Mouse (Mus musculus): Measurements from ENCODE around the gene Cib4. TPM values are rescaled to one million over a fixed set of nuclear protein-coding genes. Genes with fewer than 3 reads are reported as not detected.

Cib4 gene
- polyA plus RNA-seq, 2 experiments: not detected

DNA sequence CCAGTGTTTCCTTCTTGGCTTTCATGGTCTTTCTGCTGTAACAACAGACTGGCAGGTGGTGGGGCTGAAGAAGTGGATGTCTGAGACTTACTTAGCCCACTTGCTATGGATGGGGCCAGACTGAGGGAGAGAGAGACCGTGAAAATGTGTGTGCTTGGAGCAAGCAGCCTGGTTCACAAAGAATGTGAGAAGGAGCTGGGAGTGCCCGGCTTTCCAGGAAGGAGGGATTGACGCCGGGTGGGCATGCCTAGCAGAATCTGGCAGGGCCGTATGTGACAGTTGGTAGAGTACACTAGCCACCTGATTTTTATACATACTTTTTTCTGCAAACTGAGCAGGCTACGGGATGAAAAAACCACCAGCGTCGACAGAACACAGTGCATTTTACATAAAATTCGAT, 79.3 kb downstream of the Cib4 start:
- Histone ChIP-seq H3K36me3 (replicated peaks; ENCODE audit: control insufficient read depth, insufficient read depth, low read depth) (no peaks in the 10 kb centered on the region), H3K4me2 (ENCODE audit: low read depth) (no peak overlapping the region), H3K9me3 (ENCODE audit: control insufficient read depth, low read length) (no peaks in the 10 kb centered on the region), H3K4me1 (replicated peaks; ENCODE audit: control insufficient read depth in 2 of 2, insufficient read depth in 2 of 2, low read length in 1 of 2) (no peaks in the 10 kb centered on the region), H3K4me3 (ENCODE audit: insufficient read depth in 1 of 2, low read depth in 2 of 2, low read length in 2 of 2) (no peak overlapping the region), H3K27me3 (ENCODE audit: control insufficient read depth, insufficient read depth, low read length) (peaks cover 10% of the 10 kb centered on the region), H3K9ac (replicated peaks) (no peak overlapping the region), H3K27ac (no peak overlapping the region)
- ATAC-seq (ENCODE audit: insufficient read depth): no peak
- TF ChIP-seq CTCF (IDR thresholded peaks at IDR 0.05; ENCODE audit: low read depth) (no peak), EP300 (IDR thresholded peaks at IDR 0.05; ENCODE audit: low read depth) (no peak)
- 44% methylated on average over 9 of the region's 9 CpGs for WGBS (ENCODE audit: insufficient replicate concordance)
- no peak for DNase-seq (ENCODE audit: low read depth in 3 of 3, low spot score in 3 of 3)

DNA sequence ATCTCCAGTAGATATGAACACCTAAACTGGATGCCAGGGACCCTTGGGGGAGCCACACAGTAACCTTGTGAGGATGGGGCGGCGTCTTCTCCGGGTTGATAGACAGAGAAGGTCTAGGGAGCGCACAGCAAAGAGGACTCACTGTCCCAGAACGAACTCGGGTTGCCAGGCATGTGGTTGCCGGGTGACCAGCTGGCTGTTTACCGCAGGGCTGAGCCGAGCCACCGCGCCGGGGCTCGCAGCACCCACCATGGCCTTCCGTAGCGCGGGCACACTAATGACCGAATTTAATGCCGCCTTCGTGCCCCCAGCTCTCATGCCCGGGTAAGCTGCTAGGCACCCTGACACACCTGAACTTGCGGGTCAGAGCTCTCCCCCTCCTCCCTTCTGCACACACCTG, 79.8 kb downstream of the Cib4 start, which contains the start of gene 1700001C02Rik:
Gene 1700001C02Rik (plus strand): TSS at position 187 of the 400 bp plus-strand sequence.
- H3K9ac ChIP-seq (replicated peaks): no peak within 1 kb of the TSS
- no peaks in the 10 kb centered on the region for H3K9me3 ChIP-seq (ENCODE audit: control insufficient read depth, low read length)
- H3K4me3 ChIP-seq (ENCODE audit: insufficient read depth in 1 of 2, low read depth in 2 of 2, low read length in 2 of 2): no peak within 1 kb of the TSS
- H3K4me1 ChIP-seq (replicated peaks; ENCODE audit: control insufficient read depth in 2 of 2, insufficient read depth in 2 of 2, low read length in 1 of 2): no peaks in the 10 kb centered on the region
- H3K27me3 ChIP-seq (ENCODE audit: control insufficient read depth, insufficient read depth, low read length): peaks cover 10% of the 10 kb centered on the region
- ATAC-seq (ENCODE audit: insufficient read depth) (no peak), DNase-seq (ENCODE audit: low read depth in 3 of 3, low spot score in 3 of 3) (no peak)
- H3K36me3 ChIP-seq (replicated peaks; ENCODE audit: control insufficient read depth, insufficient read depth, low read depth): no peaks in the 10 kb centered on the region
- H3K27ac ChIP-seq: no peak within 1 kb of the TSS
- WGBS (ENCODE audit: insufficient replicate concordance): 18% methylated on average over 21 of the region's 21 CpGs
- TF ChIP-seq EP300 (IDR thresholded peaks at IDR 0.05; ENCODE audit: low read depth) (no peak), CTCF (IDR thresholded peaks at IDR 0.05; ENCODE audit: low read depth) (no peak)
- H3K4me2 ChIP-seq (ENCODE audit: low read depth): no peak within 1 kb of the TSS

DNA sequence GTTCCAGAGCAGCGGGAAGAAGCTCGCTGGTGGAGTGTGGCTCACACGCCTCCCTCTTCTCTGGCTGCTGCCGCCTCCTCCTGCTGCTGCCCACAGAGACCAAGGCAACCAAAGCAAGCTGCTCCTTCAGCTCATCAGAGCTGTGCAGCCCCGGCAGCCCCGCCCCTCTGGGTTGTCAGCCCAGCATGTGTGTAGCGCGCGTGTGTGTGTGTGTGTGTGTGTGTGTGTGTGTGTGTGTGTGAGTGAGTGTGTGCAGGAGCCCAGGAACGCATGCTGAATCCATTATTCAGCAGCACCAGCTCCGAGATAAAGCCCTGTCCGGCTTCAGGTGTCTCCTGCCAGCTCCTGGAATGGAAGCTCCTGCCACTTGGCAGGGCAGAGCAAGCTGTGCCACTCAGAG, 83.8 kb downstream of the Cib4 start, which contains the start of gene Otof:
Gene Otof (minus strand): TSS at position 112 of the 400 bp plus-strand sequence.
- H3K9me3 ChIP-seq (ENCODE audit: control insufficient read depth, low read length): no peaks in the 10 kb centered on the region
- 39% methylated on average over 11 of the region's 12 CpGs for WGBS (ENCODE audit: insufficient replicate concordance)
- H3K4me2 ChIP-seq (ENCODE audit: low read depth): no peak within 1 kb of the TSS
- H3K4me3 ChIP-seq (ENCODE audit: insufficient read depth in 1 of 2, low read depth in 2 of 2, low read length in 2 of 2): no peak within 1 kb of the TSS
- no peaks in the 10 kb centered on the region for H3K36me3 ChIP-seq (replicated peaks; ENCODE audit: control insufficient read depth, insufficient read depth, low read depth)
- H3K27ac ChIP-seq: no peak within 1 kb of the TSS
- ATAC-seq (ENCODE audit: insufficient read depth) (no peak), DNase-seq (ENCODE audit: low read depth in 3 of 3, low spot score in 3 of 3) (no peak)
- TF ChIP-seq EP300 (IDR thresholded peaks at IDR 0.05; ENCODE audit: low read depth): no peak
- TF ChIP-seq CTCF (IDR thresholded peaks at IDR 0.05; ENCODE audit: low read depth): no peak
- H3K27me3 ChIP-seq (ENCODE audit: control insufficient read depth, insufficient read depth, low read length): peaks cover 10% of the 10 kb centered on the region
- H3K9ac ChIP-seq (replicated peaks): no peak within 1 kb of the TSS
- no peaks in the 10 kb centered on the region for H3K4me1 ChIP-seq (replicated peaks; ENCODE audit: control insufficient read depth in 2 of 2, insufficient read depth in 2 of 2, low read length in 1 of 2)

DNA sequence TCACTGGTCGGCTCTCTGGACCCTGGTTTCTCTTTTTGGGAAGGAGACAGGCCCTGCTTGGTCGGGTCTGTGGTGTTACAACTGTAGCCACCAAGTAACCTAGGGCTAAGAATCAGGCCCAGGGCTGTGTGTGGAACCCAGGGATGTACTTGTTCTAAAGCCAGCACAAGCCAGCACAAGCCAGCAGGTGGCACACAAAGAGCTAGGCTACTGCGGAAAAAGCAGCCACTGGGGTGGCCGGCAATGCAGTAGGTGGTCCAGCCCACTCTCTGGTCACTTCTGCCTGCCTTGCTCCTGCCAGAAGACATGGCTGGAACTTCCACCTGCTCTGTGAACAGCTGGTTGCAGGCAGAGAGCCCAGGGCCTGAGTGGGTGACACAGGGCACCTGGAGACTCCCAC, 85.5 kb downstream of the Cib4 start:
- no peak for DNase-seq (ENCODE audit: low read depth in 3 of 3, low spot score in 3 of 3)
- Histone ChIP-seq H3K4me2 (ENCODE audit: low read depth) (no peak overlapping the region), H3K36me3 (replicated peaks; ENCODE audit: control insufficient read depth, insufficient read depth, low read depth) (no peaks in the 10 kb centered on the region), H3K9me3 (ENCODE audit: control insufficient read depth, low read length) (no peaks in the 10 kb centered on the region), H3K27ac (no peak overlapping the region), H3K27me3 (ENCODE audit: control insufficient read depth, insufficient read depth, low read length) (no peaks in the 10 kb centered on the region; the same call in 1 of the 2 replicates), H3K4me1 (replicated peaks; ENCODE audit: control insufficient read depth in 2 of 2, insufficient read depth in 2 of 2, low read length in 1 of 2) (no peaks in the 10 kb centered on the region), H3K9ac (replicated peaks) (no peak overlapping the region), H3K4me3 (ENCODE audit: insufficient read depth in 1 of 2, low read depth in 2 of 2, low read length in 2 of 2) (no peak overlapping the region)
- TF ChIP-seq CTCF (IDR thresholded peaks at IDR 0.05; ENCODE audit: low read depth): no peak
- TF ChIP-seq EP300 (IDR thresholded peaks at IDR 0.05; ENCODE audit: low read depth): no peak
- ATAC-seq (ENCODE audit: insufficient read depth): no peak
- WGBS (ENCODE audit: insufficient replicate concordance): 23% methylated on average over 4 of the region's 4 CpGs

DNA sequence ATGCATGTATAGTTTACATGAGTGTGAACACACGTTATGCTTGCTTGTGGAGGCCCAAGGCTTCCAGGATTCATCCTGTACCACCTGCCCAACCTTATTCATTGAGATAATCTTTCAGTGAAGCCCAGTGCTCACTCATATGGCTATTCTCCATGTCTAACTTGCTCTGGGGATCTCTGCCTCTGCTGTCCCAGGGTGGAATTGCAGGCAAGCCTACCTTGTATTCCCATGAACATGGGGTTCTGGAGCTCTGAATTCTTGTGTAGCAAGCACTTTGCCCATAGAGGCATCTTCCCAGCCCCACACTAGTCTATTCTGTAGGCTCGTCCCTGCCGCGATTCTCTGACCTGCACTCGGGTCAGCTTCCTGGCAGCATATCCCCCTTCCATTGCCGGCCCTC, 89.6 kb downstream of the Cib4 start:
- Histone ChIP-seq H3K9me3 (ENCODE audit: control insufficient read depth, low read length) (no peaks in the 10 kb centered on the region), H3K36me3 (replicated peaks; ENCODE audit: control insufficient read depth, insufficient read depth, low read depth) (no peaks in the 10 kb centered on the region), H3K4me2 (ENCODE audit: low read depth) (no peak overlapping the region), H3K9ac (replicated peaks) (no peak overlapping the region), H3K27me3 (ENCODE audit: control insufficient read depth, insufficient read depth, low read length) (no peaks in the 10 kb centered on the region), H3K27ac (no peak overlapping the region), H3K4me1 (replicated peaks; ENCODE audit: control insufficient read depth in 2 of 2, insufficient read depth in 2 of 2, low read length in 1 of 2) (no peaks in the 10 kb centered on the region), H3K4me3 (ENCODE audit: insufficient read depth in 1 of 2, low read depth in 2 of 2, low read length in 2 of 2) (no peak overlapping the region)
- TF ChIP-seq CTCF (IDR thresholded peaks at IDR 0.05; ENCODE audit: low read depth) (peak; percentile 25; the same call in 1 of the 2 replicates), EP300 (IDR thresholded peaks at IDR 0.05; ENCODE audit: low read depth) (no peak)
- DNase-seq (ENCODE audit: low read depth in 3 of 3, low spot score in 3 of 3) (no peak), ATAC-seq (ENCODE audit: insufficient read depth) (no peak)
- 41% methylated on average over 6 of the region's 6 CpGs for WGBS (ENCODE audit: insufficient replicate concordance)
